Mouse (Mus musculus) forebrain, embryonic 10.5 days (tissue): ENCODE results near the gene Dcps. TPM values are rescaled to one million over a fixed set of nuclear protein-coding genes. Genes with fewer than 3 reads are reported as not detected.
A peak's percentile ranks its signal among the peaks of the same experiment; 100 is the strongest.

ENCODE experiments used
- DNase-seq: peaks from one replicate; pipeline ENCODE4 v3.0.0-alpha.2; 2017; ENCODE audit warnings: low spot score; ENCODE audit errors: extremely low spot score
- H3K27ac ChIP-seq: fragments of 300-500 bp; sonication (generic); 2 replicates; pipeline ENCODE4 v1.5.1; 2016; ENCODE audit warnings: mild to moderate bottlenecking
- H3K27me3 ChIP-seq: fragments of 300-500 bp; sonication (generic); 2 replicates; pipeline ENCODE4 v1.6.1; 2016; ENCODE audit warnings: mild to moderate bottlenecking; ENCODE audit not compliant: poor library complexity, severe bottlenecking
- H3K36me3 ChIP-seq: fragments of 300-500 bp; sonication (generic); replicated peaks from 2 replicates; pipeline ENCODE4 v1.6.1; 2016; ENCODE audit warnings: mild to moderate bottlenecking, moderate library complexity
- H3K4me1 ChIP-seq: fragments of 300-500 bp; sonication (generic); 2 replicates; pipeline ENCODE4 v1.6.1; 2016
- H3K4me3 ChIP-seq: fragments of 300-500 bp; sonication (generic); 2 replicates; pipeline ENCODE4 v1.5.1; 2016; ENCODE audit warnings: mild to moderate bottlenecking, moderate library complexity
- H3K9me3 ChIP-seq: fragments of 300-500 bp; sonication (generic); 2 replicates; pipeline ENCODE4 v1.6.1; 2016; ENCODE audit warnings: mild to moderate bottlenecking, moderate library complexity
- WGBS: fragments of 180-500 bp; shearing (Covaris S2); methylation state at CpG from one replicate; pipeline ENCODE4 v1.1.7; 2016; 5-methylcytosine and 5-hydroxymethylcytosine counted together
- polyA plus RNA-seq: library from polyadenylated mRNA; unstranded; fragments of >200 nt; fragmentation: Nextera tagmentation; extraction: Ambion mirVana; gene quantifications from 2 replicates; pipeline ENCODE4 v1.2.1, GENCODE M21; 2016

The Dcps gene
- polyA plus RNA-seq, 1 experiment from 2014 or later, result 113 TPM

GRCm38 (mm10) chr9:35122551-35123266, 53.2 kb downstream of the Dcps start:
- Histone ChIP-seq H3K9me3 (no peaks in the 10 kb centered on the region), H3K4me1 (peaks cover 4% of the 10 kb centered on the region), H3K27me3 (no peaks in the 10 kb centered on the region), H3K36me3 (peaks cover 60% of the 10 kb centered on the region), H3K27ac (no peak overlapping the region), H3K4me3 (no peak overlapping the region)
- DNase-seq, result no peak
- WGBS, result 81% methylated on average over 5 of the region's 5 CpGs

- DNase-seq, result no peak
- no peaks in the 10 kb centered on the region for H3K9me3 ChIP-seq
- no peak within 1 kb of the TSS for H3K4me3 ChIP-seq
- H3K27ac ChIP-seq, result no peak within 1 kb of the TSS
- H3K27me3 ChIP-seq, result no peaks in the 10 kb centered on the region
- H3K4me1 ChIP-seq, result peaks cover 33% of the 10 kb centered on the region
- 83% methylated on average over 6 of the region's 6 CpGs for WGBS
- H3K36me3 ChIP-seq, result peaks cover 24% of the 10 kb centered on the region
These were observed 56.7 kb downstream of the Dcps start, which contains the start of gene St3gal4 for GRCm38 (mm10) chr9:35119168-35119567. Gene St3gal4, minus strand, starts transcription at chr9:35119268.

GRCm38 (mm10) chr9:35118563-35118962, 57.3 kb downstream of the Dcps start:
- peaks cover 18% of the 10 kb centered on the region for H3K36me3 ChIP-seq
- H3K9me3 ChIP-seq, result no peaks in the 10 kb centered on the region
- H3K27me3 ChIP-seq, result no peaks in the 10 kb centered on the region
- H3K4me1 ChIP-seq, result peaks cover 33% of the 10 kb centered on the region
- 95% methylated on average over 2 of the region's 2 CpGs for WGBS
- no peak for DNase-seq
- H3K4me3 ChIP-seq, result no peak overlapping the region
- no peak overlapping the region for H3K27ac ChIP-seq

DNA sequence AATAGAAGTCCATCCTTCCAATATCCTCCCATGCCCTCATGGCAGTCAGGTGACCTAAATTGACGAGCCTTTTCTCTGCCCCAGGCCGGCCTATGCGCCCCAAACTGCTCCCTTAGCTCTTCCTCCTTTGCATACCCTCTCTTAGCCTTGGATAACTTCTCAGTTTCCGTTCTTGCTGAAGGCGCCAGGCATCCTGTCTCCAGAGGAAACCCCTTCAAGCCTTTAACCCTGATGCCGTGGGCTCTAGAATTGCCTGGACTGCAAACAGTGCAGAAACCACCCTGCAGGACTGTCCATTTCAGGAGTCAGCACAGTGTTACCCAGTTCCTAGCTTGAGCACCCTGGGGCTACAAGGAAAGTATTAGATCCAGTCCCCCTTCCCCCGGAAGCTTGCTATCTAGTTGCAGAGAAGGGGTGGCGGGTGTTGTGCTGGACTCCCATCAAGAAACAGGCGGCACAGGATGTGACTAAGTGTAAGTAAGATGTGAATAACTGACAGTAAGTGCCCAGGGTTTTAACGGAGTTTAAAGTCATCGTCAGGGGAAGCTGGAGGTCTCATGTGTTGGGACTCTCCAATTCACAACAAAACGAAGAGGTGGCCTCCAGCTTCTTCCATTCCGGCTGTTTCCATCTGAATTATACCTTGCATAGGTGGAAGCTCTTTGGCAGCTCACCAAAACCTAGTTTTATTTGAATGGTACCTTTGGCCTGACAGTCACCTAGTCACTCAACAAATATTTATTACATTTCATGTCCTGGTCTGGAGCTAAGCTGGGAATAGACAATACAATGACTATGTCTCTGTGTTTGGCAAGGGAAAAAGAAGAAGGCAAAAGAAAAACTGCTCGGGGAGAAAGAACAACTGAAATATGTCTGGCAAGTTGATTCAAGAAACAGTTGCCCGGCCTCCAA, 58.2 kb downstream of the Dcps start:
- peak overlapping the region; percentile 83 for H3K4me3 ChIP-seq
- peaks cover 33% of the 10 kb centered on the region for H3K4me1 ChIP-seq
- peak overlapping the region; percentile 95 for H3K27ac ChIP-seq
- no peaks in the 10 kb centered on the region for H3K9me3 ChIP-seq
- peaks cover 10% of the 10 kb centered on the region; the same call in 1 of the 2 replicates for H3K36me3 ChIP-seq
- DNase-seq, result peak; percentile 29
- H3K27me3 ChIP-seq, result no peaks in the 10 kb centered on the region
- WGBS, result 30% methylated on average over 15 of the region's 15 CpGs

GRCm38 (mm10) chr9:35116391-35117381, 59.2 kb downstream of the Dcps start:
- peak; percentile 82 for DNase-seq
- no peaks in the 10 kb centered on the region for H3K9me3 ChIP-seq
- H3K27ac ChIP-seq, result peak overlapping the region; percentile 95
- H3K36me3 ChIP-seq, result peaks cover 8% of the 10 kb centered on the region; the same call in 1 of the 2 replicates
- peak overlapping the region; percentile 83 for H3K4me3 ChIP-seq
- H3K27me3 ChIP-seq, result no peaks in the 10 kb centered on the region
- peaks cover 42% of the 10 kb centered on the region for H3K4me1 ChIP-seq
- under 1% methylated on average over 75 of the region's 84 CpGs for WGBS

DNA sequence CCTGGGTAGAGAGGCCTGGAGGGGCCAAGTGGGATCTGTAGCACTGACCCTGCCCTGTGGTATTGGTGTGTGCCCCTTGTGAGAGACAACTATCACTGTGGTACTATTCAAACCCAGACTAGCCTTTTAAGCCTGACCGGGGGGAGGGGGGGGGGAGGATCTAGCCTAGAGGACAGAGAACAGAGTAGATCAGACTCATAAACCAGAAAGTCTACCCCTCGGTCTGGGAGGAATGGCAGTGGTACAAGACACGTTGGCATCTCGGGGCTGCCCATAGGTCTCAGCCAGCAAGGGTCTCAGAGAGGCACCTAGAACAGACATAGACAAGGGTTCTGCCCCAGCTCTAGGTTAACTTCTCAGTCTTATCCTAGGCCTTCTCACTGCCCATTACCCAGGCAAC, 60.1 kb downstream of the Dcps start:
- no peak for DNase-seq
- peaks cover 51% of the 10 kb centered on the region for H3K4me1 ChIP-seq
- H3K9me3 ChIP-seq, result no peaks in the 10 kb centered on the region
- peaks cover 2% of the 10 kb centered on the region; the same call in 1 of the 2 replicates for H3K36me3 ChIP-seq
- H3K27ac ChIP-seq, result peak overlapping the region; percentile 95
- peak overlapping the region; percentile 83 for H3K4me3 ChIP-seq
- WGBS, result 50% methylated on average over 4 of the region's 4 CpGs
- H3K27me3 ChIP-seq, result no peaks in the 10 kb centered on the region

- 62% methylated on average over 3 of the region's 4 CpGs for WGBS
- peaks cover 2% of the 10 kb centered on the region; the same call in 1 of the 2 replicates for H3K36me3 ChIP-seq
- no peaks in the 10 kb centered on the region for H3K27me3 ChIP-seq
- no peaks in the 10 kb centered on the region for H3K9me3 ChIP-seq
- H3K27ac ChIP-seq, result no peak overlapping the region
- no peak for DNase-seq
- H3K4me1 ChIP-seq, result peaks cover 56% of the 10 kb centered on the region
- peak overlapping the region; percentile 83 for H3K4me3 ChIP-seq
These were observed 60.6 kb downstream of the Dcps start for GRCm38 (mm10) chr9:35115299-35115698.

- Histone ChIP-seq H3K9me3 (no peaks in the 10 kb centered on the region), H3K36me3 (no peaks in the 10 kb centered on the region), H3K27ac (no peak overlapping the region), H3K27me3 (no peaks in the 10 kb centered on the region), H3K4me3 (no peak overlapping the region), H3K4me1 (peaks cover 67% of the 10 kb centered on the region)
- WGBS, result 90% methylated on average over 3 of the region's 3 CpGs
- DNase-seq, result no peak
These were observed 61.6 kb downstream of the Dcps start for GRCm38 (mm10) chr9:35114234-35114633.

- Histone ChIP-seq H3K4me3 (peak overlapping the region; percentile 24; the same call in 1 of the 2 replicates), H3K36me3 (no peaks in the 10 kb centered on the region), H3K4me1 (peaks cover 70% of the 10 kb centered on the region), H3K27ac (peak overlapping the region; percentile 65), H3K27me3 (no peaks in the 10 kb centered on the region), H3K9me3 (no peaks in the 10 kb centered on the region)
- peak; percentile 46 for DNase-seq
- WGBS, result 20% methylated on average over 19 of the region's 19 CpGs
These were observed 63.8 kb downstream of the Dcps start for GRCm38 (mm10) chr9:35111941-35112595.

DNA sequence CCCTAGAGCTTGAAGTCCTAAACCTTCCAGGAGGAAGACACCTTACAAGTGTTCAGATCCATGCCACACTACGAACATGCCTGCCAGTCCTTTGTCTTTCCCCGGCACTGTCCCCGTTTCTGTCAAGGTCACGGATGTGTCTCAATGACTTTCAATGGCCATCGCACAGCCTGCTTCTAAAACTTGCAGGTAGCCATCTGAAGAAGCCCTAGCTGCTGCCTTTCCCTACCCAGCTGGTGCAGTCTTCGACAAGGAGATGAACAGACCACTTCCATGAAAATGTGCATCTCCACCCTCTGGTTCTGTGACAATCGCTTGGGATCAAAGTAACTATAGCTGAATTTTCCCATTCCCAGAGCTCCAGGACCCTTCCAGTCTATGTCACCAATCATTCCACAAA, 64.4 kb downstream of the Dcps start:
- Histone ChIP-seq H3K9me3 (no peaks in the 10 kb centered on the region), H3K4me1 (peaks cover 65% of the 10 kb centered on the region), H3K4me3 (peak overlapping the region; percentile 24; the same call in 1 of the 2 replicates), H3K27ac (peak overlapping the region; percentile 65), H3K27me3 (no peaks in the 10 kb centered on the region), H3K36me3 (no peaks in the 10 kb centered on the region)
- WGBS, result 81% methylated on average over 7 of the region's 7 CpGs
- DNase-seq, result no peak

DNA sequence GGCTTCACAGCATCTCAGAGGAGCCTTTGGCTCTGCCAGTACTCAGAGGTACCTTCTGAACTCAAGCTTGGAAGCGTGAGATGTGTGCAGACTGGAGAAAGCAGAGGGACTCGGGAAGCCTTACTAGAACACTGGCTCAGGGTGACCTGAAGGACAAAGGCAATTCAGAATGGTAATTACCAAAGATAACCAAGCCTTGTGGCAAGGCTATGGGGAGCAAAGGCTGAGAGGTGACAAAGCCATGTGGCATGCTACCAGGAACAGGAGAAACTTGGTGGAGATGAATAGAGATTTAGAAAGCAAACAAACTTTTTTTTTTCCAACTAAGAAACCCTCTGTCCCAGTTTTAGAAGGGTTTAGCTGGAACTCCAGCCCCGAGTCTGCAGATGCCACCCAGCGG, 65.3 kb downstream of the Dcps start:
- H3K27ac ChIP-seq, result 0 out of 2 replicates have a peak overlapping the region, but pooled peaks have one; percentile 15
- 81% methylated on average over 4 of the region's 4 CpGs for WGBS

More for the DNA sequence above, 65.3 kb downstream of the Dcps start:
- H3K27me3 ChIP-seq, result no peaks in the 10 kb centered on the region
- H3K9me3 ChIP-seq, result no peaks in the 10 kb centered on the region
- DNase-seq, result no peak
- peaks cover 62% of the 10 kb centered on the region for H3K4me1 ChIP-seq
- H3K4me3 ChIP-seq, result no peak overlapping the region
- H3K36me3 ChIP-seq, result no peaks in the 10 kb centered on the region
